Mouse (Mus musculus) forebrain, embryonic 16.5 days (tissue): ENCODE results near the gene Olfr769. TPM values are rescaled to one million over a fixed set of nuclear protein-coding genes. Genes with fewer than 3 reads are reported as not detected.

Experiments used
- polyA plus RNA-seq: library from polyadenylated mRNA; unstranded; fragments of >200 nt; fragmentation: Nextera tagmentation; extraction: Ambion mirVana; gene quantifications from 2 replicates; pipeline ENCODE4 v1.2.1, GENCODE M21; 2015

The Olfr769 gene
- polyA plus RNA-seq, 1 experiment from 2014 or later = not detected

Other genes with a start within 250 kb of the Olfr769 start
- 5.6 and 7.0 TPM in 2 replicates for gene Gdf11, start 226.1 kb downstream of the Olfr769 start, polyA plus RNA-seq
- gene Cd63, start 216.9 kb downstream of the Olfr769 start, polyA plus RNA-seq = 119 and 137 TPM in 2 replicates
- 8.6 and 12.3 TPM in 2 replicates for gene Rdh5, start 195.0 kb downstream of the Olfr769 start, polyA plus RNA-seq
- gene Bloc1s1, start 193.8 kb downstream of the Olfr769 start, polyA plus RNA-seq = 203 and 221 TPM in 2 replicates
- gene Itga7, start 184.0 kb downstream of the Olfr769 start, polyA plus RNA-seq = 3.1 and 3.4 TPM in 2 replicates
- gene Mettl7b, start 156.9 kb downstream of the Olfr769 start, polyA plus RNA-seq = not detected in 2 replicates
- not detected in 2 replicates for gene Olfr9, start 128.4 kb downstream of the Olfr769 start, polyA plus RNA-seq
- gene Olfr763, start 107.1 kb downstream of the Olfr769 start, polyA plus RNA-seq = not detected in 2 replicates
- not detected in 2 replicates for gene Olfr764-ps1, start 78.0 kb downstream of the Olfr769 start, polyA plus RNA-seq
- gene Olfr765, start 67.9 kb downstream of the Olfr769 start, polyA plus RNA-seq = not detected in 2 replicates
- not detected in 2 replicates for gene Olfr766-ps1, start 48.9 kb downstream of the Olfr769 start, polyA plus RNA-seq
- not detected in 2 replicates for gene Olfr767, start 35.0 kb downstream of the Olfr769 start, polyA plus RNA-seq
- gene Olfr768, start 18.5 kb downstream of the Olfr769 start, polyA plus RNA-seq = not detected in 2 replicates
- gene Olfr770, start 21.1 kb upstream of the Olfr769 start, polyA plus RNA-seq = not detected in 2 replicates
- not detected in 2 replicates for gene Olfr771, start 46.9 kb upstream of the Olfr769 start, polyA plus RNA-seq
- gene Olfr772, start 60.1 kb upstream of the Olfr769 start, polyA plus RNA-seq = not detected in 2 replicates
- not detected in 2 replicates for gene Olfr773, start 69.6 kb upstream of the Olfr769 start, polyA plus RNA-seq
- not detected in 2 replicates for gene Olfr774, start 118.3 kb upstream of the Olfr769 start, polyA plus RNA-seq
- not detected in 2 replicates for gene Olfr775, start 130.6 kb upstream of the Olfr769 start, polyA plus RNA-seq
- gene Olfr776, start 141.3 kb upstream of the Olfr769 start, polyA plus RNA-seq = not detected in 2 replicates
- 0.09 TPM in 1 of 2 replicates, not detected in the other for gene Olfr777, start 153.6 kb upstream of the Olfr769 start, polyA plus RNA-seq
- not detected in 2 replicates for gene Olfr780, start 200.3 kb upstream of the Olfr769 start, polyA plus RNA-seq
- not detected in 2 replicates for gene Olfr781, start 211.0 kb upstream of the Olfr769 start, polyA plus RNA-seq
- not detected in 2 replicates for gene Olfr782, start 231.0 kb upstream of the Olfr769 start, polyA plus RNA-seq